ENCODE assay signal across 8 mouse cellular contexts in genomic region chr4:106529375-106530112, GRCm38 (mm10). TPM values are rescaled to one million over a fixed set of nuclear protein-coding genes. Genes with fewer than 3 reads are reported as not detected.
DNase-seq lines count a peak whose midpoint lies in the region; ATAC-seq lines count a peak whose summit lies in the region.

No protein-coding gene starts in this region.

- no peaks in the 10 kb centered on the region for H3K36me3 ChIP-seq in hindbrain, embryonic 15.5 days

- DNase-seq in WW6 (ENCODE audit: low read depth, low spot score), result peak; percentile 76
- DNase-seq in cerebellum, postnatal 36 days, result peak; percentile 89 to 91
- peak; percentile 87 to 92 for DNase-seq in frontal cortex, postnatal 36 days (ENCODE audit: low spot score in 2 of 2)
- DNase-seq in layer of hippocampus, postnatal 36 days, result peak; percentile 89 to 90
- peak; percentile 91 for DNase-seq in lung, postnatal 25 days (ENCODE audit: low spot score)
- DNase-seq in retina, embryonic 14.5 days (ENCODE audit: low spot score), result peak; percentile 98
- DNase-seq in thymus, postnatal 36 days, result peak; percentile 84 to 86

- no peaks in the 10 kb centered on the region for H3K9me3 ChIP-seq in hindbrain, embryonic 15.5 days

- no peak overlapping the region for H3K27ac ChIP-seq in hindbrain, embryonic 15.5 days (replicated peaks)

- H3K4me2 ChIP-seq in hindbrain, embryonic 15.5 days, result peak overlapping the region; percentile 54

- 16% methylated on average over 17 of the region's 17 CpGs for WGBS in hindbrain, embryonic 15.5 days

- no peaks in the 10 kb centered on the region for H3K27me3 ChIP-seq in hindbrain, embryonic 15.5 days

- H3K4me1 ChIP-seq in hindbrain, embryonic 15.5 days (replicated peaks), result peaks cover 3% of the 10 kb centered on the region

- peak overlapping the region; percentile 25 for H3K4me3 ChIP-seq in hindbrain, embryonic 15.5 days

- ATAC-seq in hindbrain, embryonic 15.5 days (ENCODE audit: low FRiP score, low read depth), result peak; percentile 89

- H3K9ac ChIP-seq in hindbrain, embryonic 15.5 days, result peak overlapping the region; percentile 16; the same call in 1 of the 2 replicates

RNA-seq across cellular contexts. Expression of gene Dhcr24, which starts 31.3 kb away (rescaled TPM):
- polyA plus RNA-seq in hindbrain, embryonic 15.5 days (2015; fragmentation: Nextera tagmentation; extraction: Ambion mirVana), result 5.2 and 7.1 TPM in 2 replicates
- total RNA-seq in layer of hippocampus, postnatal 36 days (2021), result 10 to 100 TPM; 58.8 to 61.0 TPM

RNA-seq across cellular contexts. Expression of gene Bsnd, which starts 37.5 kb away (rescaled TPM):
- 0.09 TPM in 1 of 2 replicates, not detected in the other for polyA plus RNA-seq in hindbrain, embryonic 15.5 days (2015; fragmentation: Nextera tagmentation; extraction: Ambion mirVana)
- not detected for total RNA-seq in layer of hippocampus, postnatal 36 days (2021)
